Mouse (Mus musculus): ENCODE data around the gene Slc34a3. TPM values are rescaled to one million over a fixed set of nuclear protein-coding genes. Genes with fewer than 3 reads are reported as not detected.

Slc34a3 gene
- polyA plus RNA-seq, 1 experiment from 2014 or later = not detected

- Histone ChIP-seq H3K4me2 (replicated peaks) (no peak within 1 kb of the TSS), H3K4me1 (peaks cover 7% of the 10 kb centered on the region), H3K27me3 (peaks cover 7% of the 10 kb centered on the region; the same call in 1 of the 2 replicates), H3K9ac (no peak within 1 kb of the TSS), H3K4me3 (no peak within 1 kb of the TSS), H3K27ac (no peak within 1 kb of the TSS), H3K9me3 (replicated peaks) (no peaks in the 10 kb centered on the region), H3K36me3 (peaks cover 5% of the 10 kb centered on the region)
- ATAC-seq (ENCODE audit: low FRiP score) = no peak
Observed at GRCm38 (mm10) chr2:25218445-25218844, 15.7 kb downstream of the Slc34a3 start, which contains the start of gene Fam166a. Gene Fam166a (plus strand): TSS chr2:25218745.

- no peak for ATAC-seq (ENCODE audit: low FRiP score)
- 67% methylated on average over 2 of the region's 2 CpGs for WGBS
- peaks cover 5% of the 10 kb centered on the region for H3K36me3 ChIP-seq
- no peak overlapping the region for H3K9ac ChIP-seq
- no peak overlapping the region for H3K27ac ChIP-seq
- peaks cover 3% of the 10 kb centered on the region; the same call in 1 of the 2 replicates for H3K4me1 ChIP-seq
- H3K27me3 ChIP-seq = peaks cover 9% of the 10 kb centered on the region; the same call in 1 of the 2 replicates
- no peaks in the 10 kb centered on the region for H3K9me3 ChIP-seq (replicated peaks)
- no peak overlapping the region for H3K4me2 ChIP-seq (replicated peaks)
- H3K4me3 ChIP-seq = no peak overlapping the region
Observed at GRCm38 (mm10) chr2:25217666-25218065, 16.5 kb downstream of the Slc34a3 start.

GRCm38 (mm10) chr2:25214444-25214843, 19.7 kb downstream of the Slc34a3 start, which contains the start of gene Stpg3:
Gene Stpg3 (minus strand): TSS chr2:25214637.
- H3K36me3 ChIP-seq = no peaks in the 10 kb centered on the region
- no peak within 1 kb of the TSS for H3K4me3 ChIP-seq
- H3K4me2 ChIP-seq (replicated peaks) = no peak within 1 kb of the TSS
- H3K9me3 ChIP-seq (replicated peaks) = no peaks in the 10 kb centered on the region
- H3K27me3 ChIP-seq = peaks cover 9% of the 10 kb centered on the region; the same call in 1 of the 2 replicates
- H3K27ac ChIP-seq = no peak within 1 kb of the TSS
- 71% methylated on average over 3 of the region's 3 CpGs for WGBS
- H3K9ac ChIP-seq = no peak within 1 kb of the TSS; the same call in 1 of the 2 replicates
- ATAC-seq (ENCODE audit: low FRiP score) = no peak
- peaks cover 17% of the 10 kb centered on the region for H3K4me1 ChIP-seq

GRCm38 (mm10) chr2:25213266-25213865, 20.8 kb downstream of the Slc34a3 start:
- peaks cover 24% of the 10 kb centered on the region for H3K4me1 ChIP-seq
- H3K4me3 ChIP-seq = no peak overlapping the region
- H3K9me3 ChIP-seq (replicated peaks) = no peaks in the 10 kb centered on the region
- H3K27ac ChIP-seq = no peak overlapping the region
- H3K9ac ChIP-seq = no peak overlapping the region; the same call in 1 of the 2 replicates
- peaks cover 9% of the 10 kb centered on the region; the same call in 1 of the 2 replicates for H3K27me3 ChIP-seq
- 62% methylated on average over 23 of the region's 23 CpGs for WGBS
- ATAC-seq (ENCODE audit: low FRiP score) = no peak
- H3K4me2 ChIP-seq (replicated peaks) = no peak overlapping the region
- H3K36me3 ChIP-seq = no peaks in the 10 kb centered on the region

- Histone ChIP-seq H3K27me3 (peaks cover 9% of the 10 kb centered on the region; the same call in 1 of the 2 replicates), H3K4me1 (peaks cover 24% of the 10 kb centered on the region), H3K27ac (peak within 1 kb of the TSS; percentile 86), H3K36me3 (peaks cover 11% of the 10 kb centered on the region), H3K4me2 (replicated peaks) (peak within 1 kb of the TSS; percentile 95), H3K9me3 (replicated peaks) (no peaks in the 10 kb centered on the region), H3K4me3 (peak within 1 kb of the TSS; percentile 68), H3K9ac (peak within 1 kb of the TSS; percentile 84)
- peak; percentile 95 for ATAC-seq (ENCODE audit: low FRiP score)
- under 1% methylated on average over 44 of the region's 44 CpGs for WGBS
Observed at GRCm38 (mm10) chr2:25211121-25211670, 23.0 kb downstream of the Slc34a3 start, which contains the start of gene Nelfb. Gene Nelfb (minus strand): TSS chr2:25211489.

GRCm38 (mm10) chr2:25210686-25211085, 23.5 kb downstream of the Slc34a3 start:
- Histone ChIP-seq H3K27ac (peak overlapping the region; percentile 86), H3K4me3 (peak overlapping the region; percentile 68), H3K9me3 (replicated peaks) (no peaks in the 10 kb centered on the region), H3K9ac (peak overlapping the region; percentile 84), H3K4me1 (peaks cover 24% of the 10 kb centered on the region), H3K36me3 (peaks cover 16% of the 10 kb centered on the region), H3K4me2 (replicated peaks) (peak overlapping the region; percentile 95), H3K27me3 (peaks cover 9% of the 10 kb centered on the region; the same call in 1 of the 2 replicates)
- ATAC-seq (ENCODE audit: low FRiP score) = peak; percentile 61
- WGBS = under 1% methylated on average over 24 of the region's 24 CpGs

- Histone ChIP-seq H3K4me1 (peaks cover 24% of the 10 kb centered on the region), H3K27ac (no peak overlapping the region), H3K4me2 (replicated peaks) (no peak overlapping the region), H3K9me3 (replicated peaks) (no peaks in the 10 kb centered on the region), H3K9ac (no peak overlapping the region), H3K4me3 (no peak overlapping the region), H3K27me3 (no peaks in the 10 kb centered on the region), H3K36me3 (peaks cover 47% of the 10 kb centered on the region)
- 90% methylated on average over 1 of the region's 1 CpGs for WGBS
- no peak for ATAC-seq (ENCODE audit: low FRiP score)
Observed at GRCm38 (mm10) chr2:25207593-25207992, 26.6 kb downstream of the Slc34a3 start.

GRCm38 (mm10) chr2:25203631-25204214, 30.4 kb downstream of the Slc34a3 start:
- 76% methylated on average over 4 of the region's 4 CpGs for WGBS
- H3K9ac ChIP-seq = no peak overlapping the region
- peaks cover 83% of the 10 kb centered on the region for H3K36me3 ChIP-seq
- H3K27me3 ChIP-seq = no peaks in the 10 kb centered on the region
- no peak for ATAC-seq (ENCODE audit: low FRiP score)
- no peak overlapping the region for H3K4me3 ChIP-seq
- H3K9me3 ChIP-seq (replicated peaks) = no peaks in the 10 kb centered on the region
- no peak overlapping the region for H3K4me2 ChIP-seq (replicated peaks)
- H3K4me1 ChIP-seq = peaks cover under 1% of the 10 kb centered on the region; the same call in 1 of the 2 replicates
- H3K27ac ChIP-seq = no peak overlapping the region

GRCm38 (mm10) chr2:25200631-25201030, 33.5 kb downstream of the Slc34a3 start:
- Histone ChIP-seq H3K4me1 (peaks cover 10% of the 10 kb centered on the region; the same call in 1 of the 2 replicates), H3K27me3 (peaks cover 21% of the 10 kb centered on the region), H3K4me2 (replicated peaks) (no peak overlapping the region), H3K36me3 (peaks cover 70% of the 10 kb centered on the region), H3K4me3 (no peak overlapping the region), H3K27ac (no peak overlapping the region), H3K9me3 (replicated peaks) (no peaks in the 10 kb centered on the region), H3K9ac (no peak overlapping the region)
- WGBS = 95% methylated on average over 2 of the region's 2 CpGs
- no peak for ATAC-seq (ENCODE audit: low FRiP score)

GRCm38 (mm10) chr2:25197946-25198345, 36.2 kb downstream of the Slc34a3 start:
- H3K4me3 ChIP-seq = no peak overlapping the region
- H3K27ac ChIP-seq = no peak overlapping the region
- H3K36me3 ChIP-seq = peaks cover 43% of the 10 kb centered on the region
- peaks cover 24% of the 10 kb centered on the region for H3K4me1 ChIP-seq
- H3K27me3 ChIP-seq = peaks cover 42% of the 10 kb centered on the region
- H3K9me3 ChIP-seq (replicated peaks) = no peaks in the 10 kb centered on the region
- no peak overlapping the region for H3K9ac ChIP-seq
- ATAC-seq (ENCODE audit: low FRiP score) = no peak
- H3K4me2 ChIP-seq (replicated peaks) = no peak overlapping the region

GRCm38 (mm10) chr2:25197191-25197590, 37.0 kb downstream of the Slc34a3 start:
- Histone ChIP-seq H3K4me2 (replicated peaks) (no peak overlapping the region), H3K9me3 (replicated peaks) (no peaks in the 10 kb centered on the region), H3K27ac (no peak overlapping the region), H3K27me3 (peaks cover 42% of the 10 kb centered on the region), H3K9ac (no peak overlapping the region), H3K36me3 (peaks cover 35% of the 10 kb centered on the region), H3K4me1 (peaks cover 24% of the 10 kb centered on the region), H3K4me3 (no peak overlapping the region)
- no peak for ATAC-seq (ENCODE audit: low FRiP score)
- 37% methylated on average over 2 of the region's 2 CpGs for WGBS

GRCm38 (mm10) chr2:25196172-25196954, 37.8 kb downstream of the Slc34a3 start, which contains the start of gene Tor4a:
Gene Tor4a (minus strand): TSS chr2:25196886.
- peaks cover 24% of the 10 kb centered on the region for H3K4me1 ChIP-seq
- ATAC-seq (ENCODE audit: low FRiP score) = no peak
- peak within 1 kb of the TSS; percentile 35 for H3K4me2 ChIP-seq (replicated peaks)
- H3K27ac ChIP-seq = no peak within 1 kb of the TSS
- H3K9me3 ChIP-seq (replicated peaks) = no peaks in the 10 kb centered on the region
- 10% methylated on average over 8 of the region's 8 CpGs for WGBS
- no peak within 1 kb of the TSS for H3K9ac ChIP-seq
- peaks cover 42% of the 10 kb centered on the region for H3K27me3 ChIP-seq
- peaks cover 28% of the 10 kb centered on the region for H3K36me3 ChIP-seq
- H3K4me3 ChIP-seq = no peak within 1 kb of the TSS
